Mouse (Mus musculus): ENCODE measurements around the gene Camk1. TPM values are rescaled to one million over a fixed set of nuclear protein-coding genes. Genes with fewer than 3 reads are reported as not detected.

The Camk1 gene
- polyA plus RNA-seq (2017; shearing (Covaris generic)) = 1 to 10 TPM; 1.5 to 1.6 TPM

DNA sequence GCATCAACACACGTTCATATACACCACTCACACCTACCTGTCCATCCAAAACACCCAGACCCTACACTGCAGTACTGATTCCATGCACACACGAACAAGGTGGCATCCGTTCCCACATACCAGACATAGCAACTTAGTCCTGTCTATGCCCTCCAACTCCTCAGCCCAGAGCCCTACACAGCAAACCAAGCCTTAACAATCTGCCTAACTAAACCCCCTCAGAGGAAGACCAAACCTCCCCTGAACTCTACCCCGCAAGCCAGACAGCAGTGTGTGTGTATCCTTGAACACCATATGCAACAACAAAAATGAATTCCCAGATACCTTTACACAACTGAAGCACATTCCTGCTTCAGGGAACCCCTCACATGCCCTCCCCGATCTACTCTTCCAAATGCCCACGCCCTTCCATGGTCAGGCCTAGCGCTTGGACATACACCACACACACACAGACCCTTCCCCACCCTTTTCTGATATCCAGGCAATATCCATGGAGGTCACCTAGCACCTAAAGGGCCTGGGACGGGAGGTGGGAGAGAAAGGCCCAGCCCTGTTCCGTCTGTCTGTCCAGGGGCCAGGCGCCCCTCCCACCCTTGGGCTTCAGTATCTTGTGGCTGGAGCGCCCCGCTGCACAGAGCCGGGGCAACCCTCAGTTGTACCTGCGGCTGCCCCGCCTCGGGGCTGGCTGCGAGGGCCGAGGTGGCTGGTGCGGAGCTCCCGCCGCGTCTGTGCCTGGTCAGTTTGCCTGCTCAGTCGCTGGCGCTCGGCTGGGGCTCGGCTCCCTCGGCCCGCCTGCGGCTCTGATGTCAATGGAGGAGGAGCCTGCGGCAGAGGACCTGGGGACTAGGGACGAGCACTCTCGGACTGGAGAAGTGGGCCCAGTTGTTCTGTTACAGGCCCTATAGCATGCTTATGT, at the start of gene Camk1:
TSS of gene Camk1 (minus strand) at position 808 of the 916 bp plus-strand sequence.
- ATAC-seq = no peak

DNA sequence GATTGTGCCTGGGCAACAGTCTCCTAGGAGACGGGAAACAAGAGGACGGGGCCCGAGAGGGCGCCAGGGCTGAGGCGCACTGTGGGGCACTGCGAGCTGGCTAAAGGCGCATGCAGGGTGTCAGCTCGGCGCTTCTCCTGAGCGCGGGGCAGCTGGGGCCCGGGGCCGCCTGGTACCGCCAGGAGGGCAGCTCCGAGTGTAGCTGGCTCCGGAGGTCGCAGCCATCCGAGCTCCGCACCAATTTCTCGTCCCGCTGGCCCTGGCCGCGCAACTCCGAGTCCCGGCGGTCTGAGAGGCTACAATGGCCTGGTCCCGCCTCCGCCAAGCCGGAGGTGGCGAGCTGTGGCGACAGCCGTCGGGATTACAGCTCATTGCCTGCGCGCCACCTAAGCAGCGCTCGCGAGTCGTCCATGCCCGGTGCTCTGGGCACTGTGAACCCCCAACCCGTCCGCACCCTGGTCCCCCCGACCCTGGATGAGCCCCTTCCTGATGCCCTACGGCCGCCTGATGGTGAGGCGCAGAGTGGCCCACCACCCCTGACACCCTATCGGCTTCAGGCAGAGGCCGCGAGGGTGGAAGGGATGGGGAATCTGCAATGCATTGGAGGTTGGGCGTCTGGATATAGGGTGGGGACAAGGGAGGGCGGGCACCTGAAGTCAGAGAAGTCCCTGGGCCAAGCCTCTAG, 48.7 kb upstream of the Camk1 start:
- ATAC-seq = peak; percentile 17

- no peak for ATAC-seq
Measured at GRCm38 (mm10) chr6:113392015-113392386, 48.2 kb upstream of the Camk1 start.

DNA sequence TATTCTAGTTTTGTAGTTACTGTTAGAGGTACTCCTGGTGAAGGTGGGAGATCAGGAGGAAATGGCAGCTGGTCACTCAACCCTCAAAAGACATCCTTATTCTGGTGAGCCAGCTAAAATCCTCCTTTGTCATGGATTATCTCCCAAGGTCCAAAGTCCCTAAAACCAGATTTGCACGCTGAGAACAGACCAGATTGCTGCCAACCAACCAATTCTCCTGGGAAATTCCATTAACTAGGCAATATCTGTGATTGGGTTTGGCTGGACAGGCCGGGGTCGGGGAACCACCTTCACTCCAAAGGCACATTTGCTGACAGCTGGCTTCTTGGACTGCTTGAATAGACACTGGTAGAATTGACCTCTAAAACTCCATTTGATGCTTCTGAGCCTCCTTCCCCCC, 46.9 kb upstream of the Camk1 start:
- no peak for ATAC-seq

DNA sequence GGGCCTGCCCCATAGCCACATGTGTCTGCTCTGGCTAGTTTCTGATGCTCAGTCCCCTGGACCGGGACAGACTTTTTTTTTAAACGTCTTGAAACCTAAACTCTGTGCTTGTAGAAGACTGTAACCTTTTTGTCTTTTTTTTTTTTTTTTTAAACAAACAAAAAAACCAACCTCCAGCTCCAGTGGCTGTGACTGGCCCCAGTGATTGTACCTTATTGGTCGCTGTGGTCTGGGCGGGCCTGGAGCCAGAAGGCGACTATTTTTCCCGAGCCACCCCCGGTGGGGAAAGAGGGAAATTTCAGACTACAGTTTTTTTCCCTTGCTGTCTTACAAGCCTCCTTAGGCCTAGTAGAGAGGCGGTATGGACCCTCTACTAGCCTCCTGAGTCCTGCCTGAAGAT, 45.2 kb upstream of the Camk1 start, which contains the start of gene Ttll3:
TSS of gene Ttll3 (plus strand) at position 301 of the 400 bp plus-strand sequence.
- ATAC-seq = no peak

GRCm38 (mm10) chr6:113386025-113386424, 42.2 kb upstream of the Camk1 start:
- no peak for ATAC-seq

DNA sequence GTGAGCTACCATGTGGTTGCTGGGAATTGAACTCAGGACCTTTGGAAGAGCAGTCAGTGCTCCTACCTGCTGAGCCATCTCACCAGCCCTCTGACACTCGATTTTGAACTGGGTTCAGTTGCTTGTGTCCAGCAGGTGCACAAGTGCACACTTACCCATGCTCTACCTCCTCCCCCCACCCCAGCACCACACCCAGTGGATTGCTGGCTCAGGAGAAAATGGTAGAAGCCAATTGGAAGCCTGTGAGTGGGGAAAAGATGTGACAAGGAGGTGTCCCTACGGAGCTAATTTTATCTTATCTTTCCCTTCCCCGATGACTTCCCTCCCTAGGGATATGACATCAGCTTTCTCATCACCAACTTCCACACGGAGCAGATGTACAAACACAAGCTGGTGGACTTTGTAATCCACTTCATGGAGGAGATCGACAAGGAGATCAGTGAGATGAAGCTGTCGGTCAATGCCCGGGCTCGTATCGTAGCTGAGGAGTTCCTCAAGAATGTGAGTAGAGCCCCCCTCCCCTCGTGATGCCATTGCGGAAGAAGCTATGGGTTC, 41.5 kb upstream of the Camk1 start:
- ATAC-seq = no peak

DNA sequence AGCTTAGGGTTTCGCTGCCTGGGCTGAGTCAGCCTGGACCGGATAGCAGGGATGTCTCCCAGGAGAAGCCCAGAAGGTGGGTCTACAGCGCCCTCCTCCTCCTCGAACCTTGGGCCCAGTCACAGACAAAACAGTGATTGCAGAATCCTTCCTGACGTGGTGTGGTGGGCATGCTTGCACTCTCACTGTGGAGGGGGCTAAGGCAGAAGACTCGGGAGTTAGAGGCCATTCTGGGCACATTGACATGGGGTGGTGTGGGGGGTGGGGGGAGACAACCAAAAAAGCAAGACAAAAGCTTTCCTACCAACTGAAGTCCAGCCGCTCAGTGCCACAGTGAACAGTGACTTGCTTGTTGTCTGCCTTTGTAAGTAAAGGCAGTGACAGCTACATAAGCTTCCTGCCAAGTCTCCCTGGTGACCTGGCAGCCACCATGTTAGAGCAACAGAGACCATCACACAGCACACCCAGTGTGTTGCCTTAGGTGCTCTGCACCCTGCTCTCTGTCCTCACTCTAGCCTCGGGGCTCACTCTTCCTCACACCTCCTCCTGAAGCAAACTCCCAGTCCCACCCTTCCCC, 40.7 kb upstream of the Camk1 start:
- no peak for ATAC-seq

DNA sequence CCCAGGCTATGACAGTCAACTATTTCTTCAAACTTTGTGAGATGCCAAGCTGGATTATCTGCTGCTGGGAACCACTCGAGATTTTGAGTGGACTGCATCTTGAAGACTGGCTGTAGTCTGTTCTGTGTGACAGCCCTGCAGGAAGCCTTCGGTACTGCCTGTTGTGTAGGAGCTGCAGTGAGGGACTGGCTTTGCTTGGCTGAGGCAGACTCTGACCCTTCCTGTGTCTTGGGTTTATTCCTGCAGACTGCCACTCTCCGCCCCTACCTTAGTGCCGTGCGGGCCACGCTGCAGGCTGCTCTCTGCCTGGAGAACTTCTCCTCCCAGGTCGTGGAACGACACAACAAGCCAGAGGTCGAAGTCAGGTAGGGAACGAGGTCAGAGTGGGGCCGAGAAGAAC, 36.7 kb upstream of the Camk1 start:
- no peak for ATAC-seq

DNA sequence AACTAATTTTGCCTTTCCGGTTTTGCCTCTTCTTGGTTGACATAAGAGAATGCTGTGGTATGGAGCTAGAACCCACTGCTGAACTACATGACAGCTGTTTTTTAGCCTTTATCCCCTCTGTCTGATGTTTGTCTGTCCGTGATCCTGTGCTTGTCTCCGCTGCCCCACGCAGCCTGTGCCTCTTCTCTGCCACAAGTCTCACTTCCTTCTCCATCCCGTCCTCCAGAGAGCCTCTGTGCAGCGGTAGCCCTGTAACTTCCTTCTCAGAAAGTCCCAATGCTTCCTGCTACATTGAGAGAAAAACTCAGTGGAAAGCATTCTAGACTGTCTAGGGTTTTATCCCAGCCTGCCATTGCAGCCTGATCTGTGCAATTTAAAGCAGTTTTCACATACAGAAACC, 35.5 kb upstream of the Camk1 start:
- ATAC-seq = no peak

DNA sequence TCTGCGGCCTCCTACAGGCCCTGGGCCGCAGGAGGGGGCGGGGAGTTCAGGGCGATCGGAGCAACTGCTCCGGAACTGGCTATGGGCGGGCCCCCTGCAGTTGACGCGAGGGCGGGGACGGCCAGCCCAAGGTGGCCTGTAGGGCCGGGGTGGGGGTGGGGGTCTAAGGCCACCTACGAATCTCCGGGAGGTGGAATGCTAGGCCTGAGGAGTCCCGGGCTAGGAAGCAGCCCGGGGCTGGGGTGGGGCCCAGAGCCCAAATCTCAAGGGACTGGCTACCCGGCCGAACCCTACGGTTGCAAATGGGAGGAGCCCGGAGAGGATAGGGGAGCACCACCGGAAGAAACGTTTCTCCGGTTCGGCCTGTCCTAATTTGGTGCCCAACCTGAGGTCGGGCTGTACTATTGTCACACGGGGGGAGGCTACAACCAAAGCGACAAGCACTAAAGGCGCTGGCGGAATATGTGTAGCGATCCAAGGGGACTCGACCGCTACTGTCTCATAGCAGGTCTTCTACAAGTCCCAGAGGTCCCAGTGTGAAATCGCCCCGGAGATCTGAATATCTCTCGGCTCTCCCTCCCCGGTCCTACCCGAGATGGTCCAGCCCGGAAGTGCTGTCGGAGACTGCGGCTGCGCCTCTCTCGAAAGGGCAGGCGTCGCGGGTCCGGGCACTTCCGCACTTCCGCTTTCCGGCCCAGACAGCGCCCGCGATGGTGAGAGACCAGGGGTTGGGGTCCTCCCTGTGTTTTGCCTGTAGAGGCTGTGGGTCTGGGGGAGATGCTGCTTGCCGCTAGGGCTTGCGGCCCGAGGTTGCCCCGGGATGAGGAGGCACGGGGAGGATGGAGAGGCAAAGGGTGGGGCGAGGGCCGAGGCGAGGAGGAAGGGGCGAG, 34.0 kb upstream of the Camk1 start, which contains the start of the genes Tada3 and Arpc4:
TSS of gene Tada3 (minus strand) at position 388 of the 890 bp plus-strand sequence.
TSS of gene Arpc4 (plus strand) at position 620 of the 890 bp plus-strand sequence.
- ATAC-seq = peak; percentile 80

GRCm38 (mm10) chr6:113377172-113377495, 33.4 kb upstream of the Camk1 start:
- ATAC-seq = no peak

GRCm38 (mm10) chr6:113373491-113373890, 29.7 kb upstream of the Camk1 start:
- ATAC-seq = no peak

- no peak for ATAC-seq
Measured at GRCm38 (mm10) chr6:113370194-113370929, 26.6 kb upstream of the Camk1 start.

GRCm38 (mm10) chr6:113368577-113368976, 24.8 kb upstream of the Camk1 start:
- ATAC-seq = no peak

GRCm38 (mm10) chr6:113368124-113368523, 24.3 kb upstream of the Camk1 start:
- ATAC-seq = no peak

GRCm38 (mm10) chr6:113367574-113367973, 23.8 kb upstream of the Camk1 start:
- no peak for ATAC-seq

GRCm38 (mm10) chr6:113366639-113367038, 22.9 kb upstream of the Camk1 start:
- ATAC-seq = no peak

DNA sequence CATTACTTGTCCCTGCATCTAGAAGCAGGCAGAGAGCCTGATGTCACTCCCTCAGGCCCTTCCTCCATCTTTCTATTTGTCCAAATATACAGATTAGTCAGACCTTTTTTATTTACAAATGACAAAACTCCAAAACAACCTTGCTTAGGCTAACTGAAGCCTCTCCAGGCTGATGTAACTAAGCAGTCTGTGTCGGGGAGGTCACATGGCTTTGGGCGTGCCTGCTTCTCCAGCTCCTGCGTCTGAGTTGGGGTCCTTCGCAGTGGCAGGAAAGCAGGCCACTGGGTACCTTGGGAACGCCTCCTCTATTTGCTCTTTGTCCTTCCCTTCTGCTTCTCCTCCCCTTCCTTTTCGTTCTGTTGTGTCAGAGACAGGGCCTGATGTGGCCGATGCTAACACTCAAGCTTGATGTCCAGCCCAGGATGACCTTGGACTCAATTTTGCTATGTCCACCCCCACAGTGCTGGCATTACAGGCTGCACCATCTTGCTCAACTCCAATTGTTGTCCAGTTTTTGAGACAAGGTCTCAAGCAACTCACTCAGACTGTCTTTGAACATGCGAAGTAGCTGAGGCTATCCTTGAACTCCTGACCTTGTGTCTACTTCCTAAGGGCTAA, 20.8 kb upstream of the Camk1 start:
- no peak for ATAC-seq

GRCm38 (mm10) chr6:113362241-113362640, 18.5 kb upstream of the Camk1 start:
- ATAC-seq = no peak

DNA sequence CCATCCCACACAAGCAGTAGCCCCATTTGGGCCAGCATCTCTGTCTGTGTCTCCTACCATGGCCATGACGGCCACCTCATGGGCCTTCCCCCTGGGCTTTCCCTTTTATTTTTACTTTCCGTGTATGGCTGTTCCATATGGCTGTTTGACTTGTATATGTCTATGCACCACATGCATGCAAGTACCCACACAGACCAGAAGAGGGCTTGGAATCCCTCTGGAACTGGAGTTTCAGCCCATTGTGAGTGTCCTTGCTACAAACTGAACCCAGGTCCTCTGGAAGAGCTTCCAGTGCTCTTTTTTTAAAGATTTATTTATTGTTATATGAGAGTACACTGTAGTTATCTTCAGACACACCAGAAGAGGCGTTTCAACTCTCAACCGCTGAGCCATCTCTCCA, 17.7 kb upstream of the Camk1 start:
- ATAC-seq = no peak

Data from activated CD4-positive, CD25-positive, alpha-beta regulatory T cell, adult 4 months (primary cell).